Mouse (Mus musculus) cerebellum, adult 9-11 months (tissue): ENCODE data around the gene A630095N17Rik.

Experiments
- DNase-seq: peaks from one replicate; pipeline ENCODE4 v3.0.0; 2022

The A630095N17Rik gene

GRCm38 (mm10) chr1:75231664-75232152 is at the start of gene A630095N17Rik:
Gene A630095N17Rik (minus strand): TSS chr1:75232102.
- no peak for DNase-seq

DNA sequence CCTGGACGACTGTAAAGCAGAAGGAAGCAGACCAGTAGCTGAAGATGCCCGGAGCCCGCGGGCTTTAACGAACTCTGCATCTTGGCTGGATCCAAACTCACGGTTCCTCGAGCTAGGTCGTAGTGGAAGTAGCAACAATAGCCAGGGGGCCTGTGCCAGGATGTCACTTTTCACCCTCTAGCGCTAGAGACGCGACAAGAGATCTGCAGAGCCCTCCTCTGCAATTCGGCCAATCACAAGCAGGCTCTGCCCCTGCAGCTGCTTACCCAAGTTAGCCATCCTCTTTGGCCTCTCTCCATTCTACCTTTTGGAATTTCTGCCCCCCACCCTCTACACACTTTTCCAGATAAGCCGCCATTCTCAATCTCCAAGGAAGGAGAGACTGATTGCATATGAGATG is 46.3 kb upstream of the A630095N17Rik start, which contains the start of gene Resp18:
Gene Resp18 (minus strand): TSS at position 188 of the 400 bp plus-strand sequence.
- peak; percentile 56 for DNase-seq

- DNase-seq = peak; percentile 48
These were observed 45.6 kb upstream of the A630095N17Rik start for GRCm38 (mm10) chr1:75277195-75278188.

DNA sequence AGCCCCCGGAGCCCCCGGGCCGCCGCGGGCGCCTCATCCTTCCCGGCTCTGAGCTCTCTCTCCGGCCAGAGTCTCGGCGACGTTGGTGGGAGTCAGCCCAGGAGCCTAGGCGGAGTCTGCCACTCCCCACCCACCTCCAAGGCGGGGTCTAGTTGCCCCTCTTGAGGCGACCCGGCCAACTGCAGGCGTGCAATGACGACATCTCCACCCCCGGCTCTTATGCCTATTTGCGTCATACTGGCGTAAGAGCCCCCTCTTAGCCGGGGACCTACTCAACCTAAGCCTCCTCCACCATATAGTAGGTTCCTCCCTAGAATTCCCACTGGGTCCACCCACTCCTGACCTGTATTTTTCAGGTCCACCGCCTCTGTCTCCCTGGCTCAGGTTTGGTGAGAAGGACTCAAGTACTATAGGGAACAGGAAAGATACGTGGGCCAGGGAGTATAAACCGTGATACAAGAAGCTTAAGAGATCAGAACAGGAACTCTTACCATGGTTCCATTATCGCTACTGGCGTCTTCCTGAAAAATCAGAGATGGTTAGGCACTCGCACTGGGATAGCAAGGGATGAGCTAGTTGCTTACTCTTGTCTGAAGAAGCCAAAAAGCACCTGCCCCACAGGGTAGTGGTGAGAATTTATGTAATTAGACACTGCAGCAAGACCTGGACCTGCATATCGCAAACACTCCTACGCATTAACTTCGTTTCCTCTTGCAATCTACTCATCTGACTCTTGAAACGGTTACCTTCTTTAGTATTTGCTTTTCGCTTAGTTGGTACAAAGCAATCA is 32.4 kb upstream of the A630095N17Rik start, which contains the start of gene Ptprn:
Gene Ptprn (minus strand): TSS at position 412 of the 790 bp plus-strand sequence.
- peak; percentile 90 for DNase-seq

- peak; percentile 71 for DNase-seq
These were observed 31.4 kb upstream of the A630095N17Rik start for GRCm38 (mm10) chr1:75262969-75263951.

GRCm38 (mm10) chr1:75261278-75261677 is 29.4 kb upstream of the A630095N17Rik start:
- peak; percentile 18 for DNase-seq

DNA sequence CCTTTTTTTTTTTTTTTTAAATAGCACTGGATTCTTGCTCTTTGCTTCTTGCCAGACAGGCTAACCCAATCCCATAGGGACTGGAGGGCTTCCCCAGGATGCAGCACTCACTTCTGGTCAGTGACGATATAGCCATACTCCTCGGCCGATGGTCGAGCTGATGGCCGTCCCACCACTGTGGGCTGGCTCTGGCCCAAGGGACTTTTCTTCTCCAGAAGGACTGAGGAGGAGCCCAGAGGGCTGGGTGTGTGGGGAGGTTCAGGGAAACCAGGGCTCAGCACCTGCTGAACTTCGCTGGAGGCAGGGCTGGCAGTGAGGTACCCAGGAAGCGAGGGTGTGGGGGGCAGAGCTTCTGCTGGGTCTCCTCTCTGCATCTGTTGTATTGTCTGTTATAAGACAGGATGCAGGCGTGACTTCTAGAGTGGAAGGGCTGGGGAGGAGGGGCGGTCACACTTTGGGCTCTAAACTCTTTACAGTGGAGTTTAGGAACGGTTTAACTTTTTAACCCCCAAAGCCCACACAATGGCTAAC is 23.7 kb upstream of the A630095N17Rik start:
- peak; percentile 46 for DNase-seq

DNA sequence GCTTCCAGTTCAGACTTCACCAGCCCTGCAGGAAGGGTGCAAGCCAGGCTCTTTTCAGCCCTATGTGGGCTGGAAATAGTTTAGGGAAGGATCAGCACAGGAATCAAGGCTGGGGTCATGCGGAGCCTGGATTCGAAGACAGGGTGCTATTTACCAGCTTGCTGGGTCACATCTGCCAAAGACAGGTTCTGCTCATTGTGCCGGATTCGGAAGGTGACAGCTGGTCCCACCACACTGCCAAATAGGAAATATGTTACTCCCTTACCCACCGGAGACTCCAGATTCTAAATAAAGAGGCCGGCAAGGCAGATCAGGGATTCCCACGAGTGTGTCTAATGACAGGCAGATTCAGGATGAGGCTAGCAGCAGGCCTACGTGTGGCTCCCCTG is 22.7 kb upstream of the A630095N17Rik start:
- DNase-seq = peak; percentile 65

DNA sequence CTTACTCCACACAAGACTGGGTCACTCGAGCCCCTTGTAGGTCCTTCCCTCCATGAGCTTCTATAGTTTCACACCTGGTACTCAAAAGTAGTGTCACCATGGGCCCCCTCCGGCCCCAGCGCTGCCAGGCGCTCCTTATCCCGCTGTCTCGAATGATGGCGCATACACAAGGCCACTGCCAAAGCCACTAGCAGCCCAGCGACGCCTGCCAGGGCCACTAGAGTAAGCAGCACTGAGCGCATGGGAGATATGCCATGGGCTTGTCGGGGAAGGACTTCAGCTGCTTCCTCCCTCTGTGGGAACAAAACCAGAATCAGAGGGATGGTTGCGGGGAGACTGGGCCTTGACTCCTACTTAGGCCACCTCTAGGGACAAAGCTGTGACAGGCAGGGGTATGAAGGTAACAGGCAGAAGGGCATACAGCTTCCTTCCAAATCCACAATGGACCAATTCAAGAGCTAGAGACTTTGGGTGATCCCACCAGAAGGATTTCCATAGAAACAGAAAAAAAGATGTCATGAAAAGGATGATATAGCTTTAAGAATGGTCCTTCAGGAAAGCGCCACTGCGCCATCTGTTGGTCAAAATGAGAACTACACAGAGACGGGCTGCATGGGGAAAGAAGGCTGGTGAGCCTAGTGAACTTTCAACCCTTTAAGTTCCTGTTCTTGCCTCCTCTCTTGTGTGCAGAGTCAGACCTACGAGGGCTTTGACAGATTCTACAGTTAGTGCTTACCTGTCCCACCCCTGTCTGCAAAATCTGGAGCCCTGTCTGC is 22.1 kb upstream of the A630095N17Rik start:
- DNase-seq = peak; percentile 82

GRCm38 (mm10) chr1:75253029-75253428 is 21.1 kb upstream of the A630095N17Rik start:
- DNase-seq = peak; percentile 65

DNA sequence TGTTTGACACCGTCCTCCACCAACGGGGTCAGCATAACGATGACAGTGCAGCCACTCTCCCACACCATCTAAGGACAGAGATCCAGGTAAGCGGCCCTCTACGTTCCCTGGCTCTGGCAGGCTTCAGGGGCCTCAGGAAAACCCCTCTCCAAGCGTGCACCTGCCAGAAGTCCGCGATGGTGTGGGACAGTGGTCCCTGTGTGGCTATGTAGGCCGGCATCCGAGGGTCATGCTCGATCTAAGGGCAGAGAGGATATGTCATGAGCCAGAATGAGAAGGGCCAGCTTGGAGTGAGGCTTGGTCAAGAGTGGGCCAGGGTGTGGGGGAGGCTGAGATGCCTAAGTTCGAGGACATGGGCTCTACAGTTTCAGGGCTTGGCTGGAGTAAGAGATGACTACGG is 20.4 kb upstream of the A630095N17Rik start:
- DNase-seq = peak; percentile 58

- DNase-seq = peak; percentile 91
These were observed 19.4 kb upstream of the A630095N17Rik start for GRCm38 (mm10) chr1:75251112-75251970.

GRCm38 (mm10) chr1:75250498-75250897 is 18.6 kb upstream of the A630095N17Rik start:
- DNase-seq = peak; percentile 81

DNA sequence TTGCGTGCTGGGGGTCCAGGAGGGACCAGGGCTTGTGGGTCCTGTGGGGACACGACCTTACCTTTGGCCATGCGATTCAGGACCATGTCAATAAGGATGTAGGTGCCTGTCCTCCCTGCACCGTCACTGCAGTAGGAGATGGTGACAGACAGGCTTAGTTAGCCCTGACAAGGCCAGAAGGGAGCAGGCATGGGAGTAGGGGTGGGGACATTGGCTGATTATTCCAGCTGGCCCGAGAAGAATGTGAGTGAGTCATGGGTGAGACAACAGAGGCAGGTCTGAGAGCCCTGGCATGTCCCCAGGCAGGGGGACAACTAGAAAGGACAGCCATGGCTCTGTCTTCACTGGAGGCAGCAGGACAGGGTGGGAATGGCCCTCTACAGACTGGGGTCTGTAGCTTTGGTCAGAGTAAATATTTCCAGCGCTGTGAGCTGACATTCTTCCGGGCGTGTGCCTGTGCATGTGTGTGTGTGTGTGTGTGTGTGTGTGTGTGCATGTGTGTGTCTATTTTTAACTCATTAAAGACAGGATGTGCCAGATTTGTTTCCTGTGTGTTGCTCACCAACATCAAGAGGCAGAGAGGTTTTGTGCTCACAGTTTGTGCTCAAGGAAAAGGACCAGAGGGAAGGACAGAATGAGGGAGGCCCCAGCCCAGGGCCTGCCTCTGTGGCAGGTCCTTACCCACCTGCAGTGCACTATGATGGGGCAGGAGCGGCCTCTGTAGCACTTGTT is 16.3 kb upstream of the A630095N17Rik start:
- peak; percentile 68 for DNase-seq

DNA sequence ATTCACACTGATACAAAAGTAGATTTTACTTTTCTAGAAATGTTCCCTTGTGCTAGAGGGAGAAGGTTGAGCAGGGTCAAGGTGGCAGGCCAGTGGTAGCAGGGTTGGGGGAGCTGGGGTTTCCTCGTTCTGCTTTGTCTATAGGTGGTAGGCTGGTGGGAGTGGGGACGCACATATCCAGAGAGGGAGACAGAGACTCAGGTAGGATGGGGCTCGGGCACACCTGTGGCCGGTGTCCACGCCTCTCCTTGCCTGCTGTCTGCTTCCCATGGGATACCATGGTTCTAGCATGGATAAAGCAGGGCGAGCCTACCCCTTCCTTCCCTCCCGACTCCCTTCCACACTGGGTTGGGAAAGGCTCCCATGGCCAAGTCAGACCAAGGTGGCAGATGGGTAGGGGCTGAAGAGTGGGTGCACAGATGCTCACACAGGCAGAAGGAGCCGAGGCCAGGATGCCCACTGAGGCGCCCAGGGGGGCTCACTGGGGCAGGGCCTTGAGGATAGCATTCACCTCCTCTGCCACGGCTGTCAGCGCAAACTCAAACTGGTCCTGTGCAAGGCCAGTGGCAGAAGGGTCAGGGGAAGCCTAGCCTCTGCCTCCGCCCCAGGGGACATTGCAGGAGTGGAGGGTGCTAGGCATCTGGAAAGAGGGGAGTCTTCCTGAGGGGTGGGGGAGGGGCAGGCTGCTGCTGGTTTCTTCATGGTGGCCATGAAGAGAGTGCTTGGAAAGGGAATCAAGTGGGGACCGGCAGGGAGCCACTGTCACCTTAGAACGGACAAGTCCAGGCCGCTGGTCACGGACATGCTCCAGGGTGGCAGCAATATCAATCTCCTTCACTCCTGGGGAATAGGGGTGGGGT is 15.4 kb upstream of the A630095N17Rik start:
- peak; percentile 52 for DNase-seq

- DNase-seq = peak; percentile 69
These were observed 12.9 kb upstream of the A630095N17Rik start for GRCm38 (mm10) chr1:75244836-75245235.

DNA sequence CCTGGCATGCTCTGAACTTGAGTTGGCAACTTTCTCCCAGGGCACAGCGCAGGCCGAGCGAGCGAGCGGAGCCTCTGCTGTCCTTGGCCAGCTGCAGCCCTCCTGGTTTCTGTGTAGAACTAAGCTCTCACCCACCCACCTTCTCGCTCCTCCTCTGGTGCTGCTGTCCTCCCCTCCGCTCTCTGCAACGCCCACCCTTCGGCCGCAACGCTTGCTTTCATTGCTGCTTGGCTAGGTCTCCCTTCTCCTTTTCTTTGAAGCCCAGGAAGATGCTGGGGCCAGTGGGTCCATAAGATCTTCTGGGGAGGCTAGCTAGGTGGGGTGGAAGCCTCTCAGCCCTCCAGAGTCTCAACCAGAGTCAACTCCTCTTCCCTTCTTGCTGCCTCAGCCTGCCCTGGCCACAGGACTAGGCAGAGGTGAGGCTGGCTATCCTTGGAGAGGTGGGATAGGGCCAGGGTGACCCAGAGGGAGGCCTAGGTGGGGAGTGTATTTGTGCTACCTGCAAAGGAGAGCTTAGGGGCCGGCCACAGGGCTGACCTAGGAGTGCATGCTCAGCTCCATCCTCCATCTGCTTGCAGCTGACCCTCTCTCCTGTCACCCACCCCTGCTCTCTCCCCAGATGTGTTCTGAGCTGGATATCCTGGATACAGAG is 12.4 kb upstream of the A630095N17Rik start:
- DNase-seq = peak; percentile 42
